Comparison of ENCODE assay signal across 11 mouse cellular contexts in genomic region chr15:88999124-88999523, GRCm38 (mm10). TPM values are rescaled to one million over a fixed set of nuclear protein-coding genes. Genes with fewer than 3 reads are reported as not detected.
DNase-seq lines count a peak whose midpoint lies in the region; ATAC-seq and TF ChIP-seq lines count a peak whose summit lies in the region.
"Had no signal": no experiment of that assay in that cellular context is flagged by ENCODE, and none has a peak within 500 bp of the region (broad histone marks: within the 10 kb centered on the region; RNA-seq: fewer than 3 reads in every experiment).

No protein-coding gene starts in this region.

- no peak for TF ChIP-seq POLR2A in cerebellum, adult 2 months (IDR thresholded peaks at IDR 0.05; ENCODE audit: borderline replicate concordance, insufficient read depth, low read length)

- no peaks in the 10 kb centered on the region for H3K9me3 ChIP-seq in hindbrain, embryonic 15.5 days
- no peaks in the 10 kb centered on the region for H3K9me3 ChIP-seq in hindbrain, embryonic 12.5 days (replicated peaks)
- H3K9me3 ChIP-seq: embryonic facial prominence, embryonic 15.5 days; neural tube, embryonic 13.5 days had no signal

- 83% methylated on average over 2 of the region's 2 CpGs for WGBS in cerebellum, adult 2 months
- 78% methylated on average over 2 of the region's 2 CpGs for WGBS in hindbrain, embryonic 15.5 days
- WGBS in hindbrain, embryonic 12.5 days, result 81% methylated on average over 2 of the region's 2 CpGs

- H3K4me1 ChIP-seq in cerebellum, adult 2 months (ENCODE audit: control insufficient read depth, insufficient read depth, low read length), result no peaks in the 10 kb centered on the region; the same call in 1 of the 2 replicates
- H3K4me1 ChIP-seq in hindbrain, embryonic 15.5 days (replicated peaks), result no peaks in the 10 kb centered on the region
- no peaks in the 10 kb centered on the region for H3K4me1 ChIP-seq in hindbrain, embryonic 12.5 days
- H3K4me1 ChIP-seq: embryonic facial prominence, embryonic 15.5 days; neural tube, embryonic 13.5 days had no signal

- H3K27ac ChIP-seq in cerebellum, adult 2 months (ENCODE audit: insufficient read depth, low read length), result no peak overlapping the region
- H3K27ac ChIP-seq in hindbrain, embryonic 15.5 days (replicated peaks), result no peak overlapping the region
- no peak overlapping the region for H3K27ac ChIP-seq in hindbrain, embryonic 12.5 days
- H3K27ac ChIP-seq: embryonic facial prominence, embryonic 15.5 days; neural tube, embryonic 13.5 days had no signal

- no peaks in the 10 kb centered on the region for H3K36me3 ChIP-seq in hindbrain, embryonic 15.5 days
- H3K36me3 ChIP-seq in hindbrain, embryonic 12.5 days, result no peaks in the 10 kb centered on the region
- H3K36me3 ChIP-seq: embryonic facial prominence, embryonic 15.5 days; neural tube, embryonic 13.5 days had no signal

- H3K9ac ChIP-seq in hindbrain, embryonic 15.5 days, result no peak overlapping the region
- H3K9ac ChIP-seq in hindbrain, embryonic 12.5 days, result no peak overlapping the region
- H3K9ac ChIP-seq: embryonic facial prominence, embryonic 15.5 days; neural tube, embryonic 13.5 days had no signal

- no peak overlapping the region for H3K4me2 ChIP-seq in hindbrain, embryonic 15.5 days
- no peak overlapping the region for H3K4me2 ChIP-seq in hindbrain, embryonic 12.5 days (replicated peaks)
- H3K4me2 ChIP-seq: embryonic facial prominence, embryonic 15.5 days; neural tube, embryonic 13.5 days had no signal

- no peaks in the 10 kb centered on the region for H3K27me3 ChIP-seq in cerebellum, adult 2 months (ENCODE audit: control insufficient read depth, insufficient read depth, low read length)
- H3K27me3 ChIP-seq in hindbrain, embryonic 15.5 days, result no peaks in the 10 kb centered on the region
- H3K27me3 ChIP-seq in hindbrain, embryonic 12.5 days, result no peaks in the 10 kb centered on the region
- H3K27me3 ChIP-seq: embryonic facial prominence, embryonic 15.5 days; neural tube, embryonic 13.5 days had no signal

- TF ChIP-seq CTCF in cerebellum, adult 2 months (IDR thresholded peaks at IDR 0.05; ENCODE audit: borderline replicate concordance, insufficient read depth, low read depth, low read length), result 0 out of 2 replicates have a peak, but pooled peaks have one; percentile 26

- peak; percentile 65; the same call in 1 of the 2 replicates for ATAC-seq in hindbrain, embryonic 15.5 days (ENCODE audit: low FRiP score, low read depth)
- ATAC-seq in hindbrain, embryonic 12.5 days (ENCODE audit: low FRiP score), result no peak
- no peak for ATAC-seq in CD4-positive, CD25-positive, alpha-beta regulatory T cell, adult 4 months

- no peak for DNase-seq in cerebellum, adult 2 months
- no peak for DNase-seq in cerebellum, adult 9-10 months
- DNase-seq in right cerebral cortex, postnatal 10 days (ENCODE audit: low spot score in 2 of 2), result peak; percentile 38 to 48
- no peak for DNase-seq in right cerebral cortex, adult 2 months (ENCODE audit: low spot score in 2 of 2)
- DNase-seq in thymus, postnatal 4 days, result no peak
- DNase-seq: layer of hippocampus, postnatal 36 days had no signal

- H3K4me3 ChIP-seq in cerebellum, adult 2 months (replicated peaks; ENCODE audit: insufficient read depth, low read depth, low read length), result no peak overlapping the region
- no peak overlapping the region for H3K4me3 ChIP-seq in hindbrain, embryonic 15.5 days
- no peak overlapping the region for H3K4me3 ChIP-seq in hindbrain, embryonic 12.5 days
- H3K4me3 ChIP-seq: embryonic facial prominence, embryonic 15.5 days; neural tube, embryonic 13.5 days had no signal

RNA-seq across cellular contexts. Expression of gene Mov10l1, which starts 16.4 kb away (rescaled TPM):
- polyA plus RNA-seq in cerebellum, adult 2 months (2012; rRNA removed), result 0.02 TPM in 1 of 2 replicates, not detected in the other
- not detected in 2 replicates for polyA plus RNA-seq in hindbrain, embryonic 15.5 days (2015; fragmentation: Nextera tagmentation; extraction: Ambion mirVana)
- polyA plus RNA-seq in hindbrain, embryonic 12.5 days (2016; fragmentation: Nextera tagmentation; extraction: Ambion mirVana), result not detected in 2 replicates
- polyA plus RNA-seq in CD4-positive, CD25-positive, alpha-beta regulatory T cell, adult 4 months (2017; shearing (Covaris generic)), result not detected

RNA-seq across cellular contexts. Expression of gene Mlc1, which starts 20.3 kb away (rescaled TPM):
- polyA plus RNA-seq in cerebellum, adult 2 months (2012; rRNA removed), result 141 and 145 TPM in 2 replicates
- polyA plus RNA-seq in hindbrain, embryonic 15.5 days (2015; fragmentation: Nextera tagmentation; extraction: Ambion mirVana), result 26.5 and 31.0 TPM in 2 replicates
- polyA plus RNA-seq in hindbrain, embryonic 12.5 days (2016; fragmentation: Nextera tagmentation; extraction: Ambion mirVana), result 4.7 and 6.2 TPM in 2 replicates
- polyA plus RNA-seq in CD4-positive, CD25-positive, alpha-beta regulatory T cell, adult 4 months (2017; shearing (Covaris generic)), result not detected
- polyA plus RNA-seq: embryonic facial prominence, embryonic 15.5 days had no signal

RNA-seq across cellular contexts. Expression of gene Ttll8, which starts 44.9 kb away (rescaled TPM):
- 1.4 and 1.6 TPM in 2 replicates for polyA plus RNA-seq in cerebellum, adult 2 months (2012; rRNA removed)
- 0.08 and 0.14 TPM in 2 replicates for polyA plus RNA-seq in hindbrain, embryonic 15.5 days (2015; fragmentation: Nextera tagmentation; extraction: Ambion mirVana)
- not detected in 2 replicates for polyA plus RNA-seq in hindbrain, embryonic 12.5 days (2016; fragmentation: Nextera tagmentation; extraction: Ambion mirVana)
- polyA plus RNA-seq in CD4-positive, CD25-positive, alpha-beta regulatory T cell, adult 4 months (2017; shearing (Covaris generic)), result not detected
- polyA plus RNA-seq: neural tube, embryonic 13.5 days had no signal

Comparison
In these comparisons a context has a peak if more than half of its experiments do, and no peak if none do; other contexts are left out.
1. DNase-seq: peak in right cerebral cortex, postnatal 10 days (2 of 2); none in cerebellum, adult 2 months (0 of 2), cerebellum, adult 9-10 months (single experiment), right cerebral cortex, adult 2 months (0 of 2) and thymus, postnatal 4 days (single experiment).